Mouse (Mus musculus) brain, embryonic 14.5 days (tissue): ENCODE measurements at regions not wholly inside any gene's neighbourhood (a gene's known extent, or its start where the extent isn't known, plus 50 kb on each side); places are given as distances from the start of the nearest gene placed in this dataset.

ENCODE experiments used
- DNase-seq: peaks from one replicate; pipeline ENCODE4 v3.0.0-alpha.2; 2011; ENCODE audit warnings: low read depth
- CTCF ChIP-seq: fragments of 200-500 bp; IDR thresholded peaks from 2 replicates; pipeline ENCODE4 v1.5.1; 2012; ENCODE audit warnings: inconsistent platforms, mild to moderate bottlenecking, moderate library complexity, borderline replicate concordance; ENCODE audit not compliant: insufficient read depth, insufficient read length; ENCODE audit errors: extremely low read depth
- POLR2A ChIP-seq: fragments of 200-500 bp; IDR thresholded peaks from 2 replicates; pipeline ENCODE4 v1.6.1; 2012; ENCODE audit warnings: mild to moderate bottlenecking, inconsistent platforms, borderline replicate concordance; ENCODE audit not compliant: poor library complexity, insufficient read depth, insufficient read length, severe bottlenecking; ENCODE audit errors: extremely low read depth

DNA sequence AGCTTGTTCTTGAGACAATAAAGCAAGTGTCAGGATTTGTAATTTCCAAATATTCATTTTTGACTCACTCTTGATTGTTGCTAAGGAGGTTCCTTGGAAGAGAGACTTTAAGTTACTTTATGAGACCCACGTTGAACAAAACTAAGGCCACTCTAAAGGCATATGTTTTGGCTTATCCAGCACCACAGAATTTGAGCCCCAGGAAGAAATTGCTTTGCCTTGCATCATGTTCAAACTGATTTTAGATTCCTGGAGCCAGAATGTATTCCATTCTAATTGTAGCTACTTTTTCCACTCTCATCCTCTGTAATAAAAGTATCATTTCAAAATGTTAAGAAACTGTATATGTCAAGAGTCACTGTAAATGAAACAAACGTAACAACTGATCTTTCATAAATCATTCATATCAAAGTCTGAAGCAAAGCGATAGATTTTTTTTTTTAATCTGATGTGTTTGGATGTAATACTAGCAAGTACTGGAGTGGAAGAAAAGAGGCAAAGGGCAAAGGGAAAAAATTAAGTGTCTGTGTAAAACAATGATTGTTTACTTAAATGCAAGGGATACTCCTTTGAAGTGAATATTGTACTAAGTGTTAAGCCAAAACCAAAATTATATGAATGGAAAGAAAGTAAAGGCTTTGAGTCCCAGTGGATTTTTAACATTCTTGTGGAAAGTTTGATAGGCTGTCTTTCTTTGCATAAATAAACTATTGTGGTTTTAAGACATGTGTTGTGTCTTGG, 301.7 kb upstream of the Mef2c start:
- TF ChIP-seq CTCF: no peak
- no peak for TF ChIP-seq POLR2A
- no peak for DNase-seq

- DNase-seq: no peak
- TF ChIP-seq POLR2A (no peak), CTCF (no peak)
Measured at GRCm38 (mm10) chr13:83206622-83207021, 297.2 kb upstream of the Mef2c start.

- TF ChIP-seq POLR2A (no peak), CTCF (no peak)
- DNase-seq: no peak
Measured at GRCm38 (mm10) chr13:83207513-83207912, 296.3 kb upstream of the Mef2c start.

DNA sequence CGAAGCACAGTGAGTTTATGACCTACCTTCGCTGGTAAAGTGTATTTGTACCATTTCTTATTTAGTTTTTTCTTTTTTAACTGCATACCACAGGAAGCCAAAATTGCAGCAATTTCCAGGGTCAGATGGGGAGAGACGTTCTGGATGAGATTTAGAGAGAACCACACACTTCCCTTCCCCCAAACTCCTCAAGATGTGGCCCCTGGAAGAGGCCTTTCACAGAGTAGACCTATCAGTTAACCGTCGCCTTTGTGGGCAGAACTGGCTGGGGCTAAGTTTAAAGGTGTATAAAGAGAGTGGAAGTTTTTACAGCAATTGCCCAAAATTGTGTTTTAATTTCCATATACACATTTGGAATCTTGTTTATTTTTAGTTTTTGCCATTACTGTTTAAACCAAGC, 295.7 kb upstream of the Mef2c start:
- TF ChIP-seq CTCF: no peak
- no peak for TF ChIP-seq POLR2A
- no peak for DNase-seq

- no peak for DNase-seq
- TF ChIP-seq CTCF: no peak
- no peak for TF ChIP-seq POLR2A
Measured at GRCm38 (mm10) chr13:83214811-83215210, 289.0 kb upstream of the Mef2c start.

GRCm38 (mm10) chr13:83216454-83216853, 287.4 kb upstream of the Mef2c start:
- no peak for TF ChIP-seq POLR2A
- no peak for TF ChIP-seq CTCF

DNA sequence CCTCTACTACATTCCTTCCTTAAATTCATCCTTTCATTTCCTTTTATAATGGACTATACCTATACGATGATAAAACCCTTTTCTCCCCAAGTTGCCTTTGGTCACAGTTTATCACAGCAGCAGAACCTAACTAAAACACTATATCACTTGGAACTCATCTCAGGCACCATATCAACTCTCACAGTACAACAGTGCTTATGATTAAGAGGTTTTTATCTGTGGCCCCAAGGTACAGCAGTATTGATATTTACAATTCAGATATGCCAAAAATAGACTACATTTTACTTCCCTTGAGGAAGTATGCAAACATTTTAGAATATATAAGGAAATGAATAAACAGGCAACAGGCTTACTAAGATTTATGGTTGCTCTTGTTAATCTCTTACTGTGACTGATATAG, 251.4 kb upstream of the Mef2c start:
- no peak for TF ChIP-seq POLR2A
- no peak for DNase-seq

More at GRCm38 (mm10) chr13:83216454-83216853, 287.4 kb upstream of the Mef2c start:
- peak; percentile 67 for DNase-seq

GRCm38 (mm10) chr13:83266591-83266990, 237.2 kb upstream of the Mef2c start:
- no peak for TF ChIP-seq POLR2A
- no peak for TF ChIP-seq CTCF
- DNase-seq: no peak

- TF ChIP-seq POLR2A (no peak), CTCF (no peak)
- DNase-seq: no peak
Measured at GRCm38 (mm10) chr13:83268663-83269062, 235.2 kb upstream of the Mef2c start.

DNA sequence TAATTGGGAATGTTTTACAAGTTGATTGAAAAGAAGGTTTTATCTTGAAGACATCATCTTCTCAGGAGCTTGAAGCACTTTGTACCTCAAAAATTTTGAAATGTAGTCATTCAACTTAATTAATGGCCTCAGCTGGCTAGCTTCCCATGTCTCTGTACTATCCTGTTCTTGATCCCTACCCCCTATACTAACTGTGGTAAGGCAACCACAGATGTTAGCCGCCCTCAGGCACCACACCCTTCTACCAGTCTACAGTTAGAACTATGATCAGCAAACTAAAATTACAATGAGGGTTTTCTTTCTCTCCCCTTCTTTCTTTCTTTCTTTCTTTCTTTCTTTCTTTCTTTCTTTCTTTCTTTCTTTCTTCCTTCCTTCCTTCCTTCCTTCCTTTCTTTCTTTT, 225.1 kb upstream of the Mef2c start:
- DNase-seq: no peak
- TF ChIP-seq POLR2A: no peak
- TF ChIP-seq CTCF: no peak

- no peak for TF ChIP-seq POLR2A
- no peak for TF ChIP-seq CTCF
- no peak for DNase-seq
Measured at GRCm38 (mm10) chr13:83307696-83308095, 196.1 kb upstream of the Mef2c start.

- TF ChIP-seq POLR2A (no peak), CTCF (no peak)
- DNase-seq: no peak
Measured at GRCm38 (mm10) chr13:83328488-83328887, 175.3 kb upstream of the Mef2c start.

DNA sequence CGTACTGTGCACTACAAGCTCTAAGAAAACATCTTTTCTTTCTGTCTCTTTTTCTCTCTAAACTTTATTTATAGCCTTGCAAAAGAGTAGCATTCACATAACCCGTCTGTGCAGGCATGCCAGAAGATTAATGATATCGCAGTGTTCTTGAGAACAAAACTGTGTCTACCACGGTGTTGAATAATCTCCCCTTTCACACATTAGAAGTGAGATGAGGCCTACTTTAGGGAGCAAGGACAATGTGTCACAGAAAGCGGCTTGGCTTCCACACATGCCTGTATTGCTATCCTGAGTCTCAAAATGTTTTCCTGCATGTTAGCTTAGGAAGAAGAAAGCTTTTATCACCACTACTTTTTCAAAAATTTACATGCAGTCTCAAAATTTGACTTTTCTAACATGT, 170.1 kb upstream of the Mef2c start:
- DNase-seq: no peak
- no peak for TF ChIP-seq CTCF
- TF ChIP-seq POLR2A: no peak

DNA sequence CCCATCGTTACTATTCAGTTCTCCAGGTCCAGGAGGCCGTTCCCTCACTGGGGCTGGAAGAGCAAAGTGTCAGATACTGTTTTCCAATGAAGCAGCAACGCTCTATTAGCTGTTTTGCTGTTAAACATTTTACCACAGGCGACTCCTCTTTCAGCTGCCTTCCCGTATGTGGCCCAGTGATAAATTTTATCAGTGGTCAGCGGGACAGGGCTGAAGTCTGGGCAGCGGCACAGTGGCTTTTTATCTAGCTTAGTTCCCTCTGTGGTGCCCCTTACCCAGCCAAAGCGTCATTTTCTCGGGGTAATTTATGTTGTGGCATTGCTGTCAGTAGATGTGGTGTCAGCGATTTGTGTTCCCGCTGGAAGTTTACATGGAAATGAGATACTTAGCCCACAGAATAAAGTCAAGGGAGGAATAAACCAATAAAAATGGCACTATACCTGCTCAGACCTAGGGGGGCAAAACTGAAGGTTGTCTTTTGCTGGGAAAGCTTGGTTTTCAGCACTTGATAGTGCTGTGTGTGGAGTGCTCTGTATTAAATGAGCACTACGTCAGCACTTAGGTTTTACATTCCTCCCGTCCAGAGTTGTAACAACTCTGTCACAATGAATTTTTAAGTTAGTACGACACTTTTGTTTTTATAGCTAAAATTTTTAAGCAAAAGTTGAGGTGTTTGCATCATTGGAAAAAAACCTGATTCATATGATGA, 159.1 kb upstream of the Mef2c start:
- no peak for DNase-seq
- TF ChIP-seq CTCF: no peak
- no peak for TF ChIP-seq POLR2A
